Mouse (Mus musculus) right cerebral cortex, postnatal 25 days (tissue): Measurements from ENCODE around the gene Hecw2.

ENCODE experiments used
- DNase-seq: peaks from one replicate; pipeline ENCODE4 v3.0.0; 2022

The Hecw2 gene

DNA sequence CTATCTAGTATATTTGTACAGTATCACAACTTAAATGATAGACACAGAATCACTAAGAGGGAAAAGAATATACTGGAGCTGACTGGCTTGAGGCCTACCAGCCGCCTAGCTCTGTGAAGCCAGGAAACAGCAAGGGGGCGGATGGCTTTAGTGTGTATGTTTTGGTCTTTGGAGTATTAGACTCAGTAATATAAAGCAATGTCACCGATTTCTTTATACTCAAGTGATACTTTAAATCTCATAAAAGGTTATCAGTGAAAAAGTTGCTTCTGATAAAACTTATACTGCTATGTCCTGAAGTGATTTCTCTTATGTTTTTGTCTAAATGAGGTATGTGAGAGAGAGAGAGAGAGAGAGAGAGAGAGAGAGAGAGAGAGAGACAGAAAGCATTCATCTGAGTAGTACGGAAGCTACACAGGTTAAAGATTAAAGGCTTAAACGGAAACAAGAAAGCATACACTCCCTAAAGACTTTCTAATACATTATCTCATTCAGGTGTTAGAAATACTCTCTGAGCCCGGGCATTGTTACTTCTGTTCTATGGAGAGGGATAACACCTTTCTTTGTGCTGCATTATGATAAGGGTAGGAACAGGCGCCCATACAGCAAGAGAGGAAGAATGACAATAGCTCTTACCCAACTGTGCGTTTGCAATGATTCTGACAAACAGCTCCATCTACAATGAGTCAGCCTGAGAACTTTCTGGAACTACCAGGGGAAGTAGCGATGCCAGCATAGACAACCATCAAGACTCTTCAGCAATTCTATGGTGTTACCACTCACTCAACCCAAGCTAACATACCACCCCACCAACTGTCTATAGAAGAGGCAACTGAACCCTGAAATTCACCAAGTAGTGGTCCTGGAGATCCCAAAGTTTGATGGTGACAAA lies 370.3 kb downstream of the Hecw2 start:
- DNase-seq: no peak

DNA sequence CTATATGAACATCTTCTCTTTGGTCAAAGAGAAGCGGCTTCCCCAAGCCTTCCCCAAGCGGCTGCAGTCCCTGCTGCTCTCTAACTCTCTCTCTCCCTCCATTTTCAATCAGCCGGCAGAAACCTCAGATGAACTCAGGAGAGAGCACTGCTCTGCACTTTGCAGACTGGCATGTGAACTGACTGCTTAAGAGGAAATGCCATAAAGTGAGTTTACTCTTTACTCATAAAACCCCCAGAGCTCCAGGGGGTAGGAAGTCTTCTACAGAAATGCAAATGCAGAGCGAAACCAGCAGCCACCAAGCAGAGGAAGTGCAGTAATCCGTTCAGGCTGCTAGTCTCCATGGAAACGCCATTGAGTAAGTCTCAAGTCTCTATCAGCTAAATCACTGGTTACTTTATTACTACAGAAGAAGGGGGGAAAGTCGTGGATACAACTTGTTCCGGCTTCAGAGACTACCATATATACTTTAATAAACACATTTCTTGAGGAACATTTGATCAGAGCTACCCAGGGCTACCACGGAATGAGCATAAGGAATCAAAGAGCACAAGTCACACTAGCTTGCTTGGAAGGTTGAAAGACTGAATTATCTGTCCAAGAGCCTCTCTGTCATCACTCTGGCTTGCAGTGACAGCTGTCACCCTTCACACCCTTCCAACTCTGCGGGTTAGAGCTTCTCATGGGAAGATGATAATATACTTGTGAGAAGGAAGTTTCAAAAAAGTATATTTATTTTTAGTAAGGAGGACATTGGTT lies 371.1 kb downstream of the Hecw2 start:
- peak; percentile 32 for DNase-seq

DNA sequence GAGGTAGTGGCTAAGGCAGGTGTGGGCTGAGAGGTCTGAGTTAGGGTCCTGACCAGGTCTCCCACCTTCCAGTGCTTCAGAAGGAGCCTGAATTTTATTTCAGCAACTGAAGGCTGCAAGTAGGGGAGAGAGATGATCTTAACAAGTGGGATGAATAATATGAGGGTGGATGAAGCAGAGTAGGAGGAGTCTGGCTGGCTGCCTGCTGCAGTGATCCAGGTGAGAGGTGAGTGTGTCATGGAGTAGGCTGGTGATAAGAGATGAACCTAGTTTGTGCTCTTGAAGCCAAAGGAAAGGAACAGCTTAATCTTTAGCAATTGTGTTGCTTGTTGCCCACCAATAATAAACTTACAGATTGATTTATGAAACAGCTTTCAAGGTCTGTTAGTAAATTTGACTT lies 373.0 kb downstream of the Hecw2 start:
- no peak for DNase-seq

DNA sequence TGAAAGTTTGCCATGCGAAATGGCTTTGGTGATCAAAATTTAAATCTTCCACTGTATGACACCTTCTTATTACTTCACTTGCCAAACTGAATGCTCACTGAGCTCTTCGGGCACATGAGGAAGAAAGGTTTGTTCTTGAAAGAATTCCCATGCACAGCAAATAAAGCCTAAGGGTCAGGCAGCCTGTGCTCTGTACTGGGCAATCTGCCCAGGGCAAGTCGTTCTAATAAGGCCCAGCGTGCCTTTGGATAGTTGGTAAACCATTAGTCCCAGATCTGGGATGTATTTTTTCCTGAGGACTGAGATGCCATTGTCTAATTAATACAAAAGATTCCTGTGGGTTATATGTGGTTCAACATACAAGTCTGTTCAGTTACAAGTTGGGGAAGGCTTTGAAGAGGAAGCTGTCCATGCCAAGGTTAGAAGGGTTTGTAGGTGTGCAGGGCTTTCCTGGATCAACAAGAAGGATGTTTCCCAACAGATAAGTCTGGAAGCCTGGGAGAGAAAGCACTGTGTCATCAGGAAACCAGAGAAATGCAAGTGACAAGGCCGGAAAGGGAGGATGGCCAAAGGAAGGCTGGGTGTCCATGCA lies 374.8 kb downstream of the Hecw2 start:
- no peak for DNase-seq

DNA sequence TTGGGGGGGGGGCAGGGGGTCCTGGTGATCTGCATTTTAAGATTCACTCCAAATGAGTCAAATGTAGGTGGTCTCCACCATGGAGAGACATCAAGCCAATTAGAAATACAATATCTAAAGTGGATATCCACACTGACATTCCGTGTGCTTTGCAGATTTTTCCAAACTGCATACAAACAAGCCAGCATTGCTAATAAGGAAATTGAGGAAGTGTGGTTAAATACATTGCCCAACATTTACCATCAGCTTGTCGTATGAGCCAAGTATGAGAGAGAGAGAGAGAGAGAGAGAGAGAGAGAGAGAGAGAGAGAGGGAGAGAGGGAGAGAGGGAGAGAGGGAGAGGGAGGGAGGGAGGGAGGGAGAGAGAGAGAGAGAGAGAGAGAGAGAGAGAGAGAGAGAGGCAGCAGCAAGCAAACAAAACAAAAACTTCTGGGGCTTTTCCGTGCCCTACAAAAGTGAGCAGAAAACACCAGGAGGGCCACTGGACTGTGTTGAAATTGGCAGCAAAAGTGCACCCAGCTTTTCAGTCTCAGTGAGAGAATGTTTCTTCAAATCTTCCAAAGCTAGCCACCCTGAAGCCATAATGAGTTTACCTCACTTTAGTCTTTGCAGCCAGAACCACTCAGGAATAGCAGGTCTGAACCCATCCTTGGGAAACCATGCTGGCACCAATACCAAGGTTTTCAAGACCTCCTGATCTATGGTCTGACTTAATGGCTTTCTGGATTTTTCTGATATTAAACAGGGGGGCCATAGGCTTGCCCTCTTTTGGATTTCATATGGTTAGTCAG lies 376.7 kb downstream of the Hecw2 start:
- no peak for DNase-seq

DNA sequence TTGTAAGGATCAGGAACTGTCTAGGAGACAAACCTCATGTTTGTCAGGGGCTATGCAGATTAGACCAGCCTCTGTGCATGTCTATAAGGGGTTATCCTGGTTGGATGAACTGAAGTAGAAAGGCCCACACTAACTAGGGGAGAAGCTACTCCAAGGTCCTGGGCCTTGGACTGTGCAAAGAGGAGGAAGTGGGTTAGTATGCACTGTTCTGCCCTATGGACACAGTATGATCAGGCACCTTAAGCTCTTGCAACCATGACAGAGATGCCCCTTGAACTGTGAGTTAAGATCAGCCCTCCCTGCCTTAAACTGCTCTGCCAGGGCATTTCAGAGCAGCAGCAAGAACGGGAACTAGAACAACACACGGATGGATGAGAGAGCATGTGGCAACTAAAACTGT lies 378.6 kb downstream of the Hecw2 start:
- DNase-seq: no peak

DNA sequence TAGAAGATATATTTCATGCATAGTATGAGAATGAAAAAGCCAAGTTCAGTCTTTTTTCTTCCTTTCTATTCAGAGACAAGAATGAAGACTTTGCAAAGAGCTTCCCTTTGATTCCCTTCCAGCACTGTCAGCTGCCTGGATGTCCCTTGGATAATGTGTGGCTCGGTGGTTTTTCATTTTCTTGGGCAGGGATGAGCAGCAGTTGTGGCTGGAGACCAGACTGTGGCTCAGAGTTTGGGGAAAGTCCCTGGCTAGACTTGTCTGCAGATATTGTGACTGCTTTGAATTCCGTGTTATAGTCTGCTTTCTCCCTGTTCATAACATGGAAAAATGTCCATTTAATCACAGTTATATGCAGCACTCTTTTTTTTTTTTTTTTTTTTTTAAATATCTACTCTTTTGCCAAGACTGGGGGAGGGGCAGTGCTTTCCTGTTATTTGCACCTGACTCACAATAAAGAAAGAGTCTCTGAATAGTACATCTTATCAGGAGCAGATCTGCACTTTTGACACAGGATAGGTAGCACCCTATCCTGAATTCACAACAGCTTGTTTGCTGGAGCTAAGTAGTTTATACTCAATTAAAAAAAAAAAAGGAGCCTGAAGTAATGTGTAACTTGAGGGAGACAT lies 380.8 kb downstream of the Hecw2 start:
- no peak for DNase-seq

DNA sequence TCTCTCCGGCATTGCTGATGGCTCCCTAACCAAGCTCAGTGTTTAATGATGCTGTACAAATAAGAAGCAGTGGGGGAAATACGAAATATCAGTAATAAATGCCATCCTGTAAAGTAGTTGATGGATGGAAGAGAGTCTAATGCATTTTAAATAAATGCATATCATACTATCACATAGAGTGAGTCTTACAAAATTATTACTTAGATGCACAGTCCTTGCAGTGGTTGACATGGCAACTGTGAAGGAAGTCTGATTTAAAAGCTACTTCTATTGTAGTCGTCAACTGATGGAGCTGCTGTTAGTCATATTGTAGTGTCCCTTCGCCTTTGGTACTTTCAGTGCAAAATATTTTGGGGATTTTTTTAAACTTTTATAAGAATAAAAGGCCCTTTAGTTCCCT lies 383.0 kb downstream of the Hecw2 start:
- DNase-seq: no peak

DNA sequence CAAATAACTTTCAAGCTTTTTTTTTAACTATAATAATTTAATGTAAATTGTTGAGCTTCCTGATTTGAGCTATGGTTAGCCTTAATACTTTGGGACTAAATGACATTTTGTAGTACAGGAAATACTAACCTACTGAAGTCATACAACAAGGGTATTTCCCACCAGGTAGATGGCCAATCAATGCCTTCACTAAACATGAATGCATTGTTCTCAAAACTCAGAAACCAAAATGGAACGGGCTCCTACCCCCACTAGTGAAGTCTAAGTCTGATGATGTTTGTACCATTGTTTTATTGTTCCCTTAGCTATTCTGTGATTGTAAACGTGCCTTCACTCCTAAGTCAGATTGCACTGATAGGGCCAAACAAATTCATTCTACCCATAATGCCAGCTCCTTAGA lies 386.7 kb downstream of the Hecw2 start:
- no peak for DNase-seq

DNA sequence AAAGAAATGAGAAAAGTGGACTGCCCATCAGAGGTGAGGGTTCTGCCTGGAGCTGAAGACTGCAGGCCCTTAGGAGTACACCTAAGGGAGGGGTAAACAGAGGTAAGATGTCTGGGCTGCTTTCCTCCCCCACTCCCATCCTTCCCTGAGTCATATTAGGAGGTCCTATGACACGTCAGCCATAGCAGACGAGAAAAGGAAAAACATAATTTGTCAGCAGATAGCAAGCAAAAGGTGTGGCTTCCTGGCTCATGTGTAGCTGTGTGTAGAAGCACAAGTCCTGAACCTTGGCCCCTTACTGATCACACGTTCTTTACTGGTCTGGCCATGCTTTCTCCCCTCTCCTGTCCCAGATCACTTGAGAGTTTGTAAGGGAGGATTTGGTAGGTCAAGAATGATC lies 397.2 kb downstream of the Hecw2 start:
- no peak for DNase-seq

DNA sequence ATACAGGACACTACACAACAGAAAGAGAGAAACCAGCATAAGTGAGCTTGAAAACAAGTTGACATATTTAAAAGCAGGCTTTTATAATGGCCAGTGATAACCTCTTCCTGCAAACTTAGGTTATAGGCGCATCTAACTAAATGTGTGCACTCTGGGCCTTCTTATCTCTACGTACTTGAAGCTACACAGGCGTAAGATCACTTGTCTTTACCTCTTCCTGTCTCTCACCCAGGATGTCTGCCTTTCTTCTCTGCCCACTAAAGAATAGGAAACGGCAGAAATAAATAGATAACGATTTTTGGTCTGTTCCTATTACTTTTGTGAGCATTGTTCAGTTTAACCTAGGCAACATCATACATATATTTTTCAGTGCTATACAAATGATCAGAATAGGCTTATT lies 397.9 kb downstream of the Hecw2 start:
- DNase-seq: no peak

DNA sequence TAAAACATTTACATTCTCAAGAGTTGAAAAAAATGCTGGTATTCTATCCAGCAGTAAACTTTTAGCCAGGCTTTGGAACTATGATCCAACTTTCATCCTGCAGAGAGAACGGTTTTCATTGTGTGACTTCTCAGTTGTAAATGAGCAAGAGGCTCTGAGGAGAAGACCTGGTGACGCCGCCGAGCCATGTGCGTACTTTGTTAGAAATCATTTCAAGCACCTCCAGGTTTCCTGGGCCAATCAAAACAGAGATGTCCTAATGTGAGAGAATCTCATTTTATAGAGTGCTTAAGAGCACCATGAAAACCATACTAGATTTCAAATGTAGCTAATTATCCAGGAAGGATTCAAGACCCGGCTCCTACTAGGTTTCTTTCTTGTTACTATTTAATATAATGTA lies 398.7 kb downstream of the Hecw2 start:
- no peak for DNase-seq

DNA sequence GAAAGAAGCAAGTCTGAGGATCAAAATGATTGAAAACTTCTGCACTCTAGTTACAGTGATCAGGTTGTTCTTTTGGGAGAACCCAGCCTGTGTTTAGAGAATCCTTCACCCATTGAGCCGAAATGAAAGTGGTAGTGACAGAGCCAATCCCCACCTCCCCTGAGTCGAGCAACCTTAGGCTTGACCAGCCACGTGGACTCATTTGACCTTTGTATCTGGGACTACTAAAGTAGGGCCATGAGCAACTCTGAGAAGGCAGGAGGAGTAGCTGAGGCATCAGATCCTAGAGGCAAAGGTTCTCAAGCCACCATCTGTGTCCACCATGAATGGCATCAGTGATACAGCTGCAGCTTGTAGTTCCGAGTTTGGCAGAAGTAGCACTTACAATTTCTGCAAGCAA lies 399.4 kb downstream of the Hecw2 start:
- no peak for DNase-seq

DNA sequence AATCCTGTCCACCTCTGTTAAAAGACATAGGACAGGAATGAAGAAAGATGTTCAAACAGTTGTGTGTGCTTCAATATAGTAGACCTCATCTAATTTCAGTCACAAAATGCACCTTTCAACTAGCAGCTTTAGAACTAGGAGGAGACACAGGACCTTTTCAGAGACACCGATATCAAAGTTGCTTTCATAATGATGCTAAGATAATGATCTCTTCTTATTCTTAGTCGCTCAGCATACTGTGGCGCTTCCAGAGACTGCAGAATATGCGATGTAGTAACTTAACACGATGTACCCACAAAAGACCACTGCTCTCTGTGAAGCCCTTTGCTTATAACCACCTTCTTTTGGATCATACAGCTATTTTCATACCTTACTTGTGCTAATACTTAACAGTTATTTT lies 399.9 kb downstream of the Hecw2 start:
- DNase-seq: no peak

DNA sequence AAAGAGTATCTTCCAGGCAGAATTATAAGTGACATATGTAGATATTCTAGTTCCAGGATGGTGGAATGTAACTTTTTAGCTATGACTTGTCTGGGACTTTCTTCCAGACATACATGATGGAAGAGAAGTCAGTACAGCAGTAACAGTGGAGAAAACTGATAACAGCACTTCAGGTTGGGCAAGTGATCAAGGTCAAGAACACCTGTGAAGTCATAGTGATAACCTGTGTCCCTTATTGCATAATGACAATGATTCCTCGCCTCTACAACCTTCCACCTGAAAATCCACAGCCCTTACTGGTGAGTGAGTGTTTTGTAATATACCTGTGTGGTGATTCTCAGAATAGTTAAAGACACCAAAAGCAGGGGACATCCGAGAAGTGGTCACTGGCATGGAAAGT lies 400.7 kb downstream of the Hecw2 start:
- no peak for DNase-seq

DNA sequence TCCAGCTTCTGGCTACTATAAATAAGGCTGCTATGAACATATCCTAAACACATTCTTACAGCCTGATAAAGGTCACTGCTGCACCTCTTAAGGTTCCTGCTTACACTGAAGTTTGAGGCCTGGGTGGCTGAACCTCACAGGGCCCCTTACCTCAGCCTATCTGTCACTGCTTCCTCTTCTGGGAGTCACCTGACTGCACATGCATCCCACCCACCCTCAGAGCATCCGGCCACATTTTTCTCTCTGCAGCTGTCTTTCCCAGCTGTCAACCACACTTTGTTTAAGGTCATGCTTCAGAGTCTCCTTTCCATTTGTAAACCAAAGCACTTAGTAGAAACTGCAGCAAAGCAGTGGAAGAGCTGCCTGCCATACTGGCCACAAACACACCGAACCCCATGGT lies 403.6 kb downstream of the Hecw2 start:
- no peak for DNase-seq

DNA sequence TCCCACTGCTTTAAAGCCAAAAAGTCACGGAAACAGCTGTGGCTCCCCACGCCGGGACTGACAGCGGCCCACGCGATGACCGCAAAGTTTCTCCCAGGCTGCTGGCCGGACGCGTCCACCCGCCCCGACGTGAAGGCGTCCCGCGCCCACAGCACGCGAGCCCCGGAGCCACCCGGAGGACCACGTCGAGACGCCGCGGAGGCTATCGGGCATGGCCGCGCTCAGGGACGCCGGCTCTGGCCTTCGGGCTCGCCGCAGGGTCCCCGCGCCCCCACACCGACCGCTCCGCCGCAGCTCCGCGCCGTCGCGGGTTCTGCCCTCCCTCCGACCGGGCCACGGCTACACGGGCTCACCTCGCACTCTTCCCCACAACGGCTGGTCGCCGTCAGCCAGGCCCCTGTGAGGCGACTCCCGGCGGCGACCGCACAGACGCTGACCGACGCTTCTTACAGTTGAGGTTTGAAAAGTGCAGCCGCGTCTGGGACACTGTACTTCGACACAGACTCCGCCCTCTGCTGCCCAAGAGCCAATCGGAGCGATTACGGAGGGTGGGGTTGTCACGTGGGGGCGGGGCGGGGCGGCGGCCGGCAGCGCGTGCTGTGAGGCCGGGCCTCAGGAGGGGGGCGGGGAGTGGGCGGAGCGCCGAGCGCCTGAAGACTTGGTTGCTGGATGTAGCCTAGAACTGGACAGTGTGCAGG lies 410.1 kb downstream of the Hecw2 start, which contains the start of gene Stk17b:
TSS of gene Stk17b (minus strand) at position 504 of the 698 bp plus-strand sequence.
- DNase-seq: peak; percentile 70

DNA sequence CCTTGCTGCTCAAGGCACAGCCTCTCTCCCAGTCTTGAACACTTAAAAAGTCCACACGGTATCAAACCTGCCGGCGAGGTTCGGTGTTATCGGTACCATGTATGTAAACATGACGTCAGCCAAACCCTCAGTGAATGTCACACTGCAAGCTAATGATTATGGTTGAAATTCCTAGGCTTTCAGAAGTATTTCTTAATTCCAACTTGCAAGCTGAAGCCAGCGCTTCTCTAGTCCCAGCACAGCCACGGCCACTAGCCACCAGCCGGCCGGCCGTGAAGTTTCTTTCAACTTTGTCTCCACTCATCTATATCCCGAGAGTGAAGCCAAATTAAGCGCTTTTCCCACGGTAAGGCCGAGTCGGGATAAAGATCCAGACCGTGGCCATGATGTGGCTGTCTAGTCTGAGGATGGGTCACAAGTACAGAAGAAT lies 410.7 kb downstream of the Hecw2 start:
- DNase-seq: peak; percentile 5

DNA sequence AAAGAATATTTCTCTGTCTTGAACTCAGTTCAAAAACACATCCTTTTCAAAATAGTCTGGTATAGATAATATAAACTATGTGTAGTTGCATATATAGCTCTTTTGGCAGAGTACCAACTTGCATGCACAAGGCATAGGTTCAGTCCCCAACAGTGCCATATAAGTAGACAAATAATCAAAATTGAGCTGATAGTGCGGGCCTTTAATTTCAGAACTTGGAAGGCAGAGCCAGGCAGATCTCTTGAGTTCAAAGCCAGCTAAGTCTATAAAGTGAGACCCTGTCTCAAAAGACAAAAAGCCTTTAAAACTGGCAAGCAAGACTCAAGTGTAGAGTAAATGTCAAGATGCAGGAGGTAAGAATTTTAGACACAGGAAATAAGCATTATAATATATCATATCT lies 412.0 kb downstream of the Hecw2 start:
- DNase-seq: no peak

DNA sequence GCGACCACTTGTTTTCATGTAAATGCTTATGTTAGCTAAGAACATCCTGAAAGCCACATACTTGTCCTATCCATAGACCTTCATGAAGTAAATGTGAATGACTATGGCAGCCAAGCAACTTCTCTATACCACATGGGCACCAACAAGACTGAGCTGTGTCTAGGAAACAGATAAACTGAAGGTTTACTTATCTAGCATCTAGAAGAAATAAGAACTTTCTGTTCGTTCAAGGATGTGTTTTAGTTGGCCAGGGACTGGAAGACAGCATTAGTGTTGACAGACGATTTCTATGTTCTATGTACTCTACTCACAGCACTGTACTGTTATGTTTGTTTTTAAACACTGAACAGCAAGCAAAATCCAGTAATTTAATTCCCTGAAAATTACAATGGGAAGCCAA lies 412.9 kb downstream of the Hecw2 start:
- DNase-seq: no peak

DNA sequence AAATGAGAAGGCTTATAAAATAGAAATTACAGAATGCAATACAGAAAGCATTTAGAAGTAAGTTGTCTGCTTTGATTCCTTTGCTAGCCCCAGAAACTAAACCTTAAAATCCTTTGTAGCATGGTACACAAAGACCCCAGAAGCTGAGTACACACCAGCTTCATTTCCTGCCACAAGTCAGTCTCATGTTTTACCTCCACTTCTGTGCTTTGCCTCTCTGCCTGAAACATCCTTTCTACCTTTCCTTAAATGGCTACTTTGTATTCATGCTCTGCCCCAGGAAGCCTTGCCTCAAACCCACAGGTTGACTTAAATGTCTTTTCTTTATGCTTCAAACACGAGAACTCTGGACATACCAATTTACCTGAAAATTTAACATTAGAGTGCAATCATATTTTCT lies 413.7 kb downstream of the Hecw2 start:
- DNase-seq: no peak
